Mouse (Mus musculus) cerebellum, postnatal 36 days (tissue): ENCODE measurements around the gene Cinp.

Experiments used
- DNase-seq, 2 experiments: peaks; one replicate each; pipeline ENCODE4 v3.0.0; 2021 to 2022; ENCODE audit warnings: mixed read lengths in 2 of 2

Cinp gene

DNA sequence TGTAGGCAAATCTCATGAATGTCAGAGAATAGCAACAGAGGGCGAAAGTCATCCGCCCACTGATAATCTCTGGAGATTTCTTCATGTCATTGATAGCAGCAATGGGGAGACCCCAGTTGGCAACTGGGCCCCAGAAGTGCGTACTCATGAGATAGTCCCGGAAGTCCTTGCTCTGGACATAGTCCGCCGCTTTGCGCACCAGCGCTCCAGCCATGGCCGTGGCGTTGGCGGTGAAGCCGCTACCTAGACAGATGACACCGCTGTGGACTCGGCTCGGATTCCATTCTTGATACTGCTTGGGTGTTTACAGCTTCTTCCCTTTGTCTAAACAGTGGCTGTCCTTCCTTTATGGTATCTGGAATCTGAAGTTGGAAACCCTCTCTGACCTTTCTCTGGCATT is 30.3 kb downstream of the Cinp start:
- DNase-seq: peak in 1 of 2 experiments; percentile 27

DNA sequence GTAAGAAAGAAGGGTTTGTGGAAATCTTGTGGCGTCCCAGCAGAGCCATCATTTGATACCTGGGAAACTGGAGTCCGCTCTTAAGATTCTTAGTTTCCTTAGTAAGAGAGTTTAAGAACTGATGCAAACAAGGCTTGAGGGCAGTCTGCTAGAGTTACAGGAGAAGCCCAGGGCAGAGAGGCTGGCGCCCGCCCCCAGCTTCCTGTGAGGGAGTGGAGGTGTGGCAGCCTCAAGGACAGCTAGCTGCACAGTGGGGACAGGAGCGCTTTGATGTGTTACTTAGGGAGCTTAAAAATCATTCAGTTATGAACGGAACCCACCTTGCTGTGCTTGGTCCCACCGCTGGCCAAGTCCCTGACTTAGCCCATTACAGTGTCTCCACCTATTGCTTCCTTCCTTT is 31.7 kb downstream of the Cinp start:
- DNase-seq: no peak

DNA sequence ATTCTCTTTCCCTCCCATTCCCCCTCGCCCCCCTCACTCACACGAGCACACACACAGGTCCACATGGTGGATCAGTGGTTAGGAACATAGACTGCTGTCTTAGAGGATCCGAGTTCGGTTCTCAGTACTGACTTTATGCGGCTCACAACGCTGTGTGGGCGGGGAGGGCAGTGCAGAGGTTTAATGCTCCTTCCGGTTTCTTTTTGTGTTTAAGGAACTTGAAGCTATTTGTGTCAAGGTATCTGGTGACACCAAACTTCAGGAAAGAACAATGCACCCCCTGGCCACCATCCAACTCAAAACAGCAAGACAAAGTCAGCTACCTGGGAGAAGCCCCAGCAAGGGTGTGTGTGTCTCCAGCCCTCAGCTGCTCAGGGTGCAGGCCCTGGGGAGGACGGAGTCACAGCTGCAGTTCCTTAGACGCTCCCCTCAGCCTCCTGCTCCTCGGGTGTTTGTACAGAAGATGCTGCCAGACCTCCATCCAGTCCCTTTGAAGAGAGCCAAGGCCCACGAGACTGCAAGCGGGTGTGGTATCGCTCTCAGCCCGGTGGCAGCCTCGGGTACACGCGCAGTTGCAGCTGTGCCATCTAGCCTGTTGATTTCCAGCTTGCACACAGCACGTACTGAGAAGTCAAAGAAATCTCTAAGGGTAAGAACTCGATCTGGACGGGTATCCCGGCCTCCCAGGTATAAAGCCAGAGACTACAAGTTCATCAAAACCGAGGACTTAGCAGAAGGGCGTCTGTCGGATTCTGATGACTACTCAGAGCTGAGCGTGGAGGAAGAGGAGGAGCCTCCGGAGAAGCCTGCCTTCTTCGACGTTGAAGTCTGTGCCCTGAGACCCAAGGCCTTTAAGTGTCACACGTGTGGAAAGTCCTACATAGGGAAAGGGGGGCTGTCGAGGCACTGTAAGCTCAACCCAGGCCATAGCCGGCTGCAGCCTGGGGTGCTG is 33.9 kb downstream of the Cinp start:
- no peak for DNase-seq

DNA sequence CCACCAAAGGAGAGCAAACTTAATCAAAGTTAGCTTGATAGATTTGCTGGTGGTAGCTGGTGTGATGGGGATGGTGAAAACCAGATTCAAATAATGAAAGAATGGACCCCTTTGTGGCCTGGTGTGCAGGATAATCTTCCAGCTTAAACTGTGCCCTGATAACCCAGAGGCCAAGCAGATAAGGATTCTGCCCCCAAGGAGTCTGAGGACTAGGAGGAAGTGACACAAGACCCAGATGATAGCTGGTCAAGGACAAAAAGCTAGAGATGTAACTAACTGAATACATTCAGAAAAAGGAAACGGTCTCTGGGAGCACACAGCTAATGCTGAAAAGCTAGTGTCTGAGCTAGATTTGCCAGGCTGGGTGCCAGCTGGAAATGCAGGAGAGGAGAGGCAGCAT is 37.0 kb downstream of the Cinp start:
- no peak for DNase-seq

DNA sequence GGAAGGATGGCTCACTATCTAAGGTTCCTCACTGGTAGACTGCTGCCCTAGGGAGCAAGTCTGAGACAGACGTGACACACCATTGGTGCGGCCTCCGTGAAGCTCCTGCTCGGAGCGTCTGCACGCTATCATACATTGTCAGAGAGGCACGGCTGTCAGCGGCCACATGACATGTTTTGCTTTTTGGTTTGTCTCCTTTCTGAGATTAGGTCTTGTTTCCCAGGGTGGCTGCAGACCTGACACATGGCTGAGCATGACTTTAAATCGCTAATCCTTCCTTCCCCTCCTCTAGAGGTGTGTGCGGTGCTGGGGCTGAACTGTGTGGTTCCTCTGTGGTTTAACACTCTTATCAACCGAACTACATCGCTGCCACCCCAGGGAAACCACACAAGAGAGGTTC is 37.5 kb downstream of the Cinp start:
- DNase-seq: no peak

DNA sequence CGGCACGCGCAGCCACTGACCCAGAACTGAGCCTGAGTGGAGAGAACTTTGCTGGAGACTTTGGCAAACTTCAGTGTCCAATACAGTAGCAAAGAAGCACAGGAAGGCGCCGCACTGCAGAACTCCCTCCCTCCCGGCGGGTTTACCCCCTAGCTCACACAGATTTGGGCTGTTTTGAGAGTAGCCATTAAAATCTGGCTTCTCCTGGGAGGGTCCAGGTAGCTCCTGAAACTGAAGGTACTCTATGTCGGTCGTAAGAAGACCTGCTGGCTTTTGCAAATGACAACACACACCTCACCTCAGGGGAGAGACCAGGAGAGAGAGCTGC is 38.1 kb downstream of the Cinp start:
- no peak for DNase-seq

DNA sequence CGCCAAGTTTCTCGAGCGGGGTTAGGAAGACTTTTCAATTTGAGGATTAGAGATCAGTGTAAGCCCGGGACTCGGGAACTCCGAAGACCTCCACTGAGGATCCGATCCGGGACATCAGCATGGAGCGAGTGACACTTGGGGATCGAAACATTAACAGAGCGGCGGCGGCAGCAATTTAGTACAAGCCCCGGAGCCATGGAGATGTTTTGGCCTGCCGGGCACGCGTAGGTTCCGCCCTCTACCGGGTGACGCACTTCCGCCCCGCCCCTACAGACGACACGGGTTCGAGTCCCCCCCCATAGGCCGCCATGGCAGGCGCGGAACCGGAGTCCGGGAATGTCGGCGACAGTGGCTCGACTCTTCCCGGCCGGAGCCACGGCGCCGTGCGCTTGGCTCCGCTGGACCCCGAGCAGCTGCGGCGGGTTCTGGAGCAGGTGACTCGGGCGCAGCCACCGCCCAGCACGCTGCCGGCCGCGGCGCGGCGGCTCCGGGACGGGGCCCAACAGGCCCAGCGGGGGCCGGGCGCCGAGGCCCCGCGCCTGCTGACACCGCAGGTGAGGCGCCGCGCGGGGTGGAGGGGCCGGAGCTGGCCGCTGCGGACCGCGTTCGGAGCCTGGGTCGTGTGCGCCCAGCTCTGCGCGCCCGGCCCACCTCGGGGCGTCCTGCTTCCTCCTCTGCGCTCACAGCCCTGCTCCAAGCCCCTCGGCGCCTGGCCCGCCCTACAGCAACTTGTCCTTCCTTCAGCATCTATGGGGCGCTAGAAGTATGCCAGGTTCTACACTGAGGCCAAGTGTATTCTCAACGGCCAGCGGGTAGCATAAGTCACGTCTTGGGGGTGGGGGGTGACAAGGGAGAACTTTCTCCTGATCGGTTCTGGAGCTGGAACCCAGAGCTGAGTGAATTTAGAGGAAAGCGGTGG is 38.7 kb downstream of the Cinp start, which contains the start of gene Zfp839:
TSS of gene Zfp839 (plus strand) at position 244 of the 919 bp plus-strand sequence.
- peak; percentile 89 for DNase-seq

DNA sequence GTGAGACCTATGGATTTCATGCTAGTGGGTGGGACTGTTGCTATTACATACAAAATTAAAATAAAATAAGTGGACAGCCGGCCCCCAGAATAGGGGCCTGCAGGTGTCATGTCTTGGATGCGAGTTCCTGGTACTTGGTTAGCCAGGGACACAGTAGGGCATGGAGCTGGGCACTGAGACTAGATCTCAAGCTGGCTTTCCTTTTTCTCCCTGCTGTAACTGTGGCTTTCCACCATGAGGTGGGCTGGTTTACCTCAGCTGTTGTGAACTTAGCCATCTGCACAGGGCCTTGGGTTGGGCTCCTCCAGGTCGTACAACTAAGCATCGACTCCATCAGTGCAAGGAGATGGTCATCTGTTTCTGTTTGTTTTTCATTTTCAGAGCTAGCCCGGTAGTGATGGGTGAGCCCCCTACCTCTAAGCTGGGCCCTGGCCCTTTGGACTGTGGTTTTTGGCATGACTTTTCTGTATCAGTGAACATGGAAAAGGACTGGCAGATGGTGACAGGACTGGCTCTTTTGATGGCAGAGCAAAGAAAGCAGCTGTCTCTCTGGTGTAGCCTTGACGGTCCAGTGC is 42.7 kb downstream of the Cinp start:
- no peak for DNase-seq

DNA sequence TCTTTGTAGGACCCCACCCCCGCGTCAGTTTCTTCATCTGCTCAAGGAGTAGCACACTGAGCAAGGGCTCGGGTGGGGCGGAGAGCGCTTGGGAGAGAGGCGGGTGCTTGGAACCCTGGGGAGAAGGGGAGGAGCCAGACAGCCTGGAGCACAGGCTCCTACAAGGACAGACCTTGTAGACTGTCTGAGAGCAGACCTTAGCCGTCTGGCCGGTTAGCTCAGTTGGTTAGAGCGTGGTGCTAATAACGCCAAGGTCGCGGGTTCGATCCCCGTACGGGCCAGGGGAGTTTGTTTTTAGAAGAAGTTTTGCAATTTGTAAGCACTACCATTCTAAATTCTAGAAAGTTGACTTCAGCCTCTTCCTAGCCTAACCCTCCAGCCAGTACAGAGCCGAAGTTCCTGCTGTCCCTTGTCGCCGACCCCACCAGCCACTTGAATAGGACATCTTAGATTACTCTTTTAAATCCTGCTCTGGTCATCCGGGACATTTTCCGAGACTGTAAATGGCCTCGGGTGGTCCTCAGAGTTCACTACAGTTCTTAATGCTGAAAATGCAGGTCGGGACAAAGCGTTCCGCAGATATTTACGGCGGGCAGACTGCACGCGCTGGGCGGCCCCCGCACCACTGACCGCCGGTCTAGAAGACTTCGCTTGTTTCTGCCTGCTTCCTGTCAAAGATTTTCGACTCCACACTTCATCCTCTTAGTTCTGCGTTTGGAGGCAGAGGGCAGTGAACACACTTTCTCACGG is 43.6 kb downstream of the Cinp start:
- DNase-seq: peak; percentile 82 to 84

DNA sequence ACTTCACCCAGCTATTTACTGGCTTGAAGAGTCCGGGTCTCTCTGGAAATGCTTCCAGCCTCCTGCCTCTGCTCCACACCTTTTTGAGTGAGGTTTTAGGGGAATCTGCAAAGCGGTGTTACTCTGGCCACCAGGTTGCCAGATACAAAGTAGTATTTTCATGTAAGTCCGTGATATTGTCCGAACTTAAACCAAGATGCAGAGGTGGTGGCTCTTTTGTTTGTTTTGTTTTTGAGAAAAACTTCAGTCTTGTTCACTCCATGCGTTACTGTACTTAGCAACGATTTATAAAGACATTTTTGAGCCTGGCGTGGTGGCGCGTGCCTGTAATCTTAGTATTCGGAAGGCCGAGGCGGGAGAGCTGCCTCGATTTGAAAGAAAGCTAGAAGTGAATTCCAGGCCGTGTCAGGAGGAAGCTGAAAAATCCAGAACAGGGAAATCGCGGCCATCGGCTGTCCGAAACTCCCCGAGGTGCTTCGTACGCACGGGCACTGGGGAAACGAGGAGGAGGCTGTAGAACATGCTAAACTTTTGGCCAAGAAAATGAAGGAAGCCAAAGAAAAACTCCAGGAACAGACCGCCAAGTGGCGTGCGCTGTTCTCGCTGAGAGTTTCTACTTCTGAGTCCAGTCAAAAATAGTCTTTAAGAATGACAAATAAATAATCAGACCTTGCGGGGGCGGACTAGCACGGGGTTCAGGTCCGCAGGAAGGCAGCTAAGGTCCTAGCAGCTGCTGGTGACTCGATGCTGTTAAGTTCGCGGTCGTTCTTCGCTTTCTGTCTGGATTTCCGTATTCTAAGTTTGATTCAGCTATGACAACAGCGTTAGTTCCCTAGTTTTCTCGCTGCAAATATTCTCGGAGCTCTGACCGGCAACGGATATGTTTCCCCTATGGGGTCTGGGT is 44.5 kb downstream of the Cinp start:
- peak in 1 of 2 experiments; percentile 14 for DNase-seq

DNA sequence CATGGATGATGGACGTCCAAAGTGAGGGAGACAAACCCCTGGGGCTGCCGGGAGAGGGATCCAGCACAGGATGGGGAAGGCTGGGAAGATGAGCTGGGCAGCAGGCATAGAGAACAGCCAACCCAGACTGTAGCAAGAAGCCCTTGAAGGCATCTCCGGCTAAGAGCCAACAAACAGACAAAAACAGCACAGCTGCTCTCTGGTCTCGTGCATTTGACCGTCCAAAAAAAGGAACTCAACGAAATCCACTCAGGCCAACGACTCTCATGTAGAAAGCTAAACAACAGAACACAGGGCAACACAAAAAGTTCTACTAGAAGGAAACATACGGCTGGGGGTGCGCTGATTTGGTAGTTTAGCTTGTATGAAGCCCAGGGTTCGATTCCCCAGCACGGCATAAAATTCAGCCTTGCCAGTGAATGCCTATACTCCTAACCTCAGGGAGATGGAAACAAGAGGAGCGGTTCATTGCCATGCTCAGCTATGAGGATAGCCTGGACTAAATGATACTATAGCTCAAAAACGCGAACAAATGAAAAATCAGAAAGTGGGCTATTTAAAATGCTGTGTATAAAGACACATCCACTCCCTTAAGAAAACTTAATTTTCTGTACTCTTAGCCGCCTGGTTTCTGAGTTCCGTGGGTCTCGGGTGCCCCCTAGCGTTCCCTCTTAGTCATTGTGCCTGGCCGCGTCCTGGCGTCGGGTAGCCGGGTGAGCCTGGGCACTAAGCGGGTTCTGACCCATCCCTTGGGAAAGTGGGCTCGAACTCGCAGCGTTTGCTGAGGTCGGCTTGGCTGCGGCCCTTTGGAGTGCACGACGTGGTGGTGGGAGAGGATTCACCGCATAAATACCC is 45.5 kb downstream of the Cinp start:
- peak; percentile 86 to 92 for DNase-seq

DNA sequence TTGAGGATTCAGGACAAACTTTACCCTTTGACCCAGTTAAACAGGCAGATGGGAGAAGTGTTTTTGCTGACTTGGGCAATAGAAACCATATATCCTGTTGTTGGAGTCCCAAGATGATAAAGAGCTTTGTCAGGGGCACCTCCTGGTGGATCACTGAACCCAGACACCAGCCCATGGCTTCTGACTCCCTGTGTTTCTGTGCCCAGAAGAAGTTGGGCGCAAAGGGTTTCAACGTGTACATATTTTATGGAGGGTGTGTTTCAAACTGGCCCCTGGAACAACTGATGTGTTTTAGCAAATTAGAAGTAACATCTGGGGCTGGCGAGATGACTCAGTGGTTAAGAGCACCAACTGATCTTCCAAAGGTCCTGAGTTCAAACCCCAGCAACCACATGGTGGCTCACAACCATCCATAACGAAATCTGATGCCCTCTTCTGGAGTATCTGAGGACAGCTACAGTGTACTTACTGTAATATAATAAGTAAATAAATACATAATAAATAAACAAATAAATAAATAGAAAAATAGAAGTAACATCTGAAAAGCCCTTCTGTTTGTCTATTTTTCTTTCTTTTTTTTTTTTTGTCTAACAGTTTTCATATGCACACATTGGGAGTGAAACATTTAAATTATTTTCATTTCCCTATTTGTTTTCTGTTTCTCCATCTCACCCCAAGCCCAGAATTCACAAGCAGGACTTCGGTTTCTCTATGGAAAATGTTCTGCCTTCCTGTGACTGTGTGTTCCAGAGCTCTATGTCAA is 47.0 kb downstream of the Cinp start:
- no peak for DNase-seq

DNA sequence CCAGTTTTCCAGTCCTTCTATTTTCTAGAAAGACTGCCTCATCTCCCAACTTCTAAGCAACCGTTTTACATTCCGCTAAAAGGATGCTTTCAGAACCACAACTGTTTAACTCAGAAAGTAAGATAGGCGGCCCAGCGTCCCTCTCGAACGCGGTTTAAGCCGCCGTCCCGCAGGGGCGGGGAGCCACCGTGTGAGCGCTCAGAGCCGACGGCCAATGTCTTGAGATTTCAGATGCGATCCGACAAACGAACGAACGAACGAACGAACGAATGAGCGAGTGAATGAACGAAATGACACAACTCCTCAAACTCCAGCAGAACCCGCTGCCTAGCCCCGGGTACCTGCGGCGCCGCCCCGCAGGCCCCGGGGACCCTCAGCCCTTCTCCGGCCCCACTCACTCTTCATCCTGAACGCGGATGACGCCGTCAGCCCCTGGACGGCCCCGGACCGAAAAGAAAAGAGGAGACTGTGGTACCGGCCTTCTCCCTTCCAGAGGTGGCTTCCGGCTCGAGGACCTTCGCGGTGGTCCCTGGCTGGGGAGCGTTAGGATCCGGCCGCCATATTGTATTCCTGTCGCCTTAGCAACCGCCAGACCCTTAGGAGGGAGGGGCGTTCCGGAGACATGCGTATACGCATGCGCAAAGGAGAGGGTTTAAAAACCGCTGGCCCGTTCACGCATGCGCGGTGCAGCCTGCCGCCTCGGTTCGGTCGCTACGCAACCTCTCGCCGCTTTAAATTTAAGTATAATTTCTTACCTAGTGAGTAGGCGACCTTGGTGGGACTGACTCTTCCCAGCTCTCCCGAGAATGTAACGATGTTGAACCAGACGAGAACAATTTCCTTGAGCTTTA is 48.4 kb downstream of the Cinp start, which contains the start of gene Mok:
TSS of gene Mok (minus strand) at position 592 of the 851 bp plus-strand sequence.
- peak; percentile 96 to 97 for DNase-seq

DNA sequence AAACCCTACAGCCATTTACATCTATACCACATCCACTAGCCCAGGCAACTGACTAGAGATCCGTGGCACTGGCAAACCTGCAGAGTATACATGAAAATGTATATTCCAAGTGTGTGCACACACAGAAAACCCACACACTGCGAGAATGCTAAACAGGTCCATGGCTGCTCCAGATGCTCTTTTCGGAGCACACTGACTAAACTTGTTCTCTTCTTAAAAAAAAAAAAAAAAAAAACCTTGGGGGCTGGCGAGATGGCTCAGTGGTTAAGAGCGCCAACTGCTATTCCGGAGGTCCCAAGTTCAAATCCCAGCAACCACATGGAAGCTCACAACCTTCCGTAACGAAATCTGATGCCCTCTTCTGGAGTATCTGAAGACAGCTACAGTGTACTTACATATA is 51.1 kb downstream of the Cinp start:
- no peak for DNase-seq

DNA sequence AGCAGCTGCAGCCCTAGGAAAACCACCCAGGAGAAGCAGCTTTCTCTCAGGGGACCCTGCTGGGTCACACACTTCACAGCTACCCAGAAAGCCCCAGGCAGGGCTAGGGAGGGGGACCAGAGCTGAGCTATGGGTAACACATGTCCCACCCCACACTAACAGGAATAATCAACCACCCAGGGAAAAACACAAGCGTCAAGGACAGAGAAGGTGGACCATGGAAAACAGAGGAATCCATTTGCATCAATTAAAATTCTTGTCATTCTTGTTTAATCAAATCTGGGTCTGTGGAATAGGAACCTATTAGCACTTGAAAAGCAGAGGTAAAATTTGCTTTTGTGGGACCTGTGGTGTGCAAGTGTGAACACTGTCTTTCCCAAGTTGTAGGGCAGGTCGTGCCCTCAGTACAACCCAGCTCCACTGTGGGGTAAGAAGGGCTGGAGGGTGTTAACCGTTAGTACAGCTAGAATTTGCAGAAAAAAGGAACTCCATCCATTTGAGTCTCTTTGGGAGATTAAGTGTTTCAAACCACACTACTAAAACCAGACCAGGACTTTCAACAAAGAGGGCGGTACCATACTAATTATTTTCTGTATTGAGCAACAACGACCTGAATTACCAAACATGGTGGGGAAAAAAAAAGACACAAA is 51.6 kb downstream of the Cinp start:
- no peak for DNase-seq

DNA sequence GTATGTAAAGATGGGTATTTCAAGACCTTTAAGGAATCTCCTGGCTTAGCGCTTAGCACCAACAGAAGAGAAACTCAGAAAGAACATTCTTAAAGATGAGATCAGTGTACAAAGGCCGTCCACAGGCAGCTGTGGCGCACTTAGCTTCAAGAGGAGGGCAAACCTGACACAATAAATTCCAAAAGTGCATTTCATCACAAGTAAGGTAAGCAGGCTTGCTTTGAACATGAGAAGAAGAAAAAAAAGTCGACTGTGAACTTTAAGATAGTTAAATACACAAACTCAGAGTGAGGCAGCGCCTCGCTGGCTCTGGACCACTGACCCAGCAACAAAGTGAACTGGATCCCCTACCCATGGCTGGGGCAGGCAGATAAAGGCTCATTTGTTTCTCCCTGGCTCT is 52.2 kb downstream of the Cinp start:
- no peak for DNase-seq

DNA sequence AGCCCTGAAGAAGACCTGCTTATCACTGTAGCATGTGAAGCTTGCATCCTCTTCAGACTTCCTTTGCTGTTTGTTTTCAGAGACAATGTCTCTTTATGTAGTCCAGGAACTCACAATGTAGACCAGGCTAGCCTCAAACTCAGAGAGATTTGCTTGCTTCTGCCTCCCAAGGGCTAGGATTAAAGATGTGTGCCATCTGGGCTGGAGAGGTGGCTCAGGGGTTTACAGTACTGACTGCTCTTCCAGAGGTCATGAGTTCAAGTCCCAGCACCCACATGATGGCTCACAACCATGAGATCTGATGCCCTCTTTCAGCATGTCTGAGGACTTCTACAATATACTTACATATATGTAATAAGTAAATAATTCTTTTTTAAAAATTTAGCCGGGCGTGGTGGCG is 53.8 kb downstream of the Cinp start:
- no peak for DNase-seq
